Mouse (Mus musculus) E14TG2a.4 (cell line): ENCODE data around the gene Heatr9.

ENCODE experiments used
- CTCF ChIP-seq: conservative IDR thresholded peaks from 2 replicates; pipeline ENCODE4 v1.5.1; 2014; ENCODE audit warnings: low read length
- NANOG ChIP-seq: IDR thresholded peaks from 2 replicates; pipeline ENCODE4 v1.6.1; 2014; ENCODE audit warnings: borderline replicate concordance, low read length, mixed read lengths
- POU5F1 ChIP-seq: IDR thresholded peaks from 2 replicates; pipeline ENCODE4 v1.6.1; 2014; ENCODE audit warnings: low read length, borderline replicate concordance

- TF ChIP-seq CTCF (no peak), POU5F1 (no peak), NANOG (no peak)
These were observed 17.7 kb downstream of the Heatr9 start for GRCm38 (mm10) chr11:83504308-83504707.
